Mouse (Mus musculus) bone marrow macrophage, adult 2 months (primary cell): Measurements from ENCODE around the gene Olfr849. TPM values are rescaled to one million over a fixed set of nuclear protein-coding genes. Genes with fewer than 3 reads are reported as not detected.

Source experiments
- H3K27ac ChIP-seq: 2 replicates; pipeline ENCODE4 v1.5.1; 2012; ENCODE audit warnings: low read depth, low read length; ENCODE audit not compliant: insufficient read depth
- H3K4me1 ChIP-seq: 2 replicates; pipeline ENCODE4 v1.6.1; 2012; ENCODE audit warnings: low read length; ENCODE audit not compliant: control insufficient read depth, insufficient read depth
- H3K4me3 ChIP-seq: 2 replicates; pipeline ENCODE4 v1.5.1; 2012; ENCODE audit warnings: mild to moderate bottlenecking, low read length, moderate library complexity; ENCODE audit not compliant: insufficient read depth
- CTCF ChIP-seq: IDR thresholded peaks from 2 replicates; pipeline ENCODE4 v1.5.1; 2012; ENCODE audit warnings: low read depth, mild to moderate bottlenecking, low read length, moderate library complexity
- POLR2A ChIP-seq: IDR thresholded peaks from 2 replicates; pipeline ENCODE4 v1.6.1; 2012; ENCODE audit warnings: mild to moderate bottlenecking, low read depth, low read length, borderline replicate concordance
- polyA plus RNA-seq: library from polyadenylated mRNA; stranded (reverse); fragments of >200 nt; gene quantifications from 2 replicates; pipeline ENCODE4 v1.2.4, GENCODE M21; 2012; ENCODE audit not compliant: missing spikeins, insufficient read depth, insufficient read length

Olfr849 gene
- not detected in 2 replicates for polyA plus RNA-seq

GRCm38 (mm10) chr9:19439966-19440365 is at the start of gene Olfr849:
Olfr849 (plus strand) TSS chr9:19440266.
- Histone ChIP-seq H3K4me3 (no peak within 1 kb of the TSS), H3K27ac (no peak within 1 kb of the TSS), H3K4me1 (no peaks in the 10 kb centered on the region)
- TF ChIP-seq POLR2A: no peak
- no peak for TF ChIP-seq CTCF

GRCm38 (mm10) chr9:19478148-19478547 is 38.1 kb downstream of the Olfr849 start, which contains the start of gene Olfr850:
Olfr850 (minus strand) TSS chr9:19478248.
- Histone ChIP-seq H3K27ac (no peak within 1 kb of the TSS), H3K4me3 (no peak within 1 kb of the TSS), H3K4me1 (no peaks in the 10 kb centered on the region)
- TF ChIP-seq CTCF (no peak), POLR2A (no peak)

- H3K27ac ChIP-seq: no peak within 1 kb of the TSS
- H3K4me3 ChIP-seq: no peak within 1 kb of the TSS
- TF ChIP-seq POLR2A (no peak), CTCF (no peak)
- H3K4me1 ChIP-seq: no peaks in the 10 kb centered on the region
Measured at GRCm38 (mm10) chr9:19492995-19493394, 52.9 kb downstream of the Olfr849 start, which contains the start of gene Olfr851. Olfr851 (plus strand) TSS chr9:19493295.

Other genes starting within 250 kb of the Olfr849 start
- gene Olfr843, start 188.3 kb upstream of the Olfr849 start, polyA plus RNA-seq: not detected in 2 replicates
- gene Olfr844, start 123.9 kb upstream of the Olfr849 start, polyA plus RNA-seq: not detected in 2 replicates
- not detected in 2 replicates for gene Olfr845, start 103.8 kb upstream of the Olfr849 start, polyA plus RNA-seq
- not detected in 2 replicates for gene Olfr846, start 76.3 kb upstream of the Olfr849 start, polyA plus RNA-seq
- not detected in 2 replicates for gene Olfr847, start 61.6 kb upstream of the Olfr849 start, polyA plus RNA-seq
- gene Olfr850, start 38.0 kb downstream of the Olfr849 start, polyA plus RNA-seq: not detected in 2 replicates
- not detected in 2 replicates for gene Olfr851, start 53.0 kb downstream of the Olfr849 start, polyA plus RNA-seq
- not detected in 2 replicates for gene Olfr853, start 100.8 kb downstream of the Olfr849 start, polyA plus RNA-seq
- not detected in 2 replicates for gene Olfr854, start 127.1 kb downstream of the Olfr849 start, polyA plus RNA-seq
- not detected in 2 replicates for gene Olfr855, start 142.4 kb downstream of the Olfr849 start, polyA plus RNA-seq
- gene Zfp317, start 181.8 kb downstream of the Olfr849 start, polyA plus RNA-seq: 15.8 and 17.4 TPM in 2 replicates